Mouse (Mus musculus) C2C12 (cell line): ENCODE data around the gene Pmp22.

Experiments
- CTCF ChIP-seq: IDR thresholded peaks from one replicate; pipeline ENCODE4 v1.5.1; 2011; ENCODE audit not compliant: control insufficient read depth, insufficient read depth, insufficient read length
- MAX ChIP-seq: IDR thresholded peaks from one replicate; pipeline ENCODE4 v1.6.1; 2011; ENCODE audit warnings: mild to moderate bottlenecking, control low read depth
- MYOD1 ChIP-seq: IDR thresholded peaks from one replicate; pipeline ENCODE4 v1.6.1; 2011; ENCODE audit warnings: low read depth; ENCODE audit not compliant: control insufficient read depth, insufficient read length
- USF1 ChIP-seq: IDR thresholded peaks from one replicate; pipeline ENCODE4 v1.6.1; 2011; ENCODE audit warnings: low read depth, mild to moderate bottlenecking, control low read depth, moderate library complexity

- no peak for TF ChIP-seq CTCF
- TF ChIP-seq MAX: no peak
- no peak for TF ChIP-seq USF1
- TF ChIP-seq MYOD1: no peak
Observed at GRCm38 (mm10) chr11:63171977-63172376, 43.2 kb downstream of the Pmp22 start.
